Mouse (Mus musculus) erythroblast, embryonic 14.5 days (primary cell): ENCODE data around the gene Fam90a1a. TPM values are rescaled to one million over a fixed set of nuclear protein-coding genes. Genes with fewer than 3 reads are reported as not detected.

Experiments
- H3K27me3 ChIP-seq: 2 replicates; pipeline ENCODE4 v1.6.1; 2012; ENCODE audit warnings: inconsistent platforms; ENCODE audit not compliant: control insufficient read depth
- H3K36me3 ChIP-seq: 2 replicates; pipeline ENCODE4 v1.6.1; 2012; ENCODE audit warnings: mild to moderate bottlenecking, inconsistent platforms; ENCODE audit not compliant: control insufficient read depth
- H3K4me1 ChIP-seq: 2 replicates; pipeline ENCODE4 v1.6.1; 2012; ENCODE audit warnings: inconsistent platforms; ENCODE audit not compliant: control insufficient read depth
- H3K4me3 ChIP-seq: replicated peaks from 2 replicates; pipeline ENCODE3; 2012; ENCODE audit warnings: moderate library complexity, mild to moderate bottlenecking, inconsistent platforms
- H3K9me3 ChIP-seq: 2 replicates; pipeline ENCODE4 v1.6.1; 2012; ENCODE audit warnings: low read length, inconsistent platforms, mixed read lengths; ENCODE audit not compliant: control insufficient read depth
- GATA1 ChIP-seq: IDR thresholded peaks from 2 replicates; pipeline ENCODE4 v1.6.1; 2012; ENCODE audit warnings: low read length, inconsistent platforms, mixed read lengths
- TAL1 ChIP-seq: IDR thresholded peaks from 3 replicates; pipeline ENCODE4 v1.6.1; 2012; ENCODE audit warnings: low read length, inconsistent platforms, mixed read lengths
- polyA plus RNA-seq: library from polyadenylated mRNA; stranded (reverse); fragments of >175 nt; gene quantifications from 2 replicates; pipeline ENCODE4 v1.2.3, GENCODE M21; 2012

Fam90a1a gene
- polyA plus RNA-seq, 1 experiment: not detected

DNA sequence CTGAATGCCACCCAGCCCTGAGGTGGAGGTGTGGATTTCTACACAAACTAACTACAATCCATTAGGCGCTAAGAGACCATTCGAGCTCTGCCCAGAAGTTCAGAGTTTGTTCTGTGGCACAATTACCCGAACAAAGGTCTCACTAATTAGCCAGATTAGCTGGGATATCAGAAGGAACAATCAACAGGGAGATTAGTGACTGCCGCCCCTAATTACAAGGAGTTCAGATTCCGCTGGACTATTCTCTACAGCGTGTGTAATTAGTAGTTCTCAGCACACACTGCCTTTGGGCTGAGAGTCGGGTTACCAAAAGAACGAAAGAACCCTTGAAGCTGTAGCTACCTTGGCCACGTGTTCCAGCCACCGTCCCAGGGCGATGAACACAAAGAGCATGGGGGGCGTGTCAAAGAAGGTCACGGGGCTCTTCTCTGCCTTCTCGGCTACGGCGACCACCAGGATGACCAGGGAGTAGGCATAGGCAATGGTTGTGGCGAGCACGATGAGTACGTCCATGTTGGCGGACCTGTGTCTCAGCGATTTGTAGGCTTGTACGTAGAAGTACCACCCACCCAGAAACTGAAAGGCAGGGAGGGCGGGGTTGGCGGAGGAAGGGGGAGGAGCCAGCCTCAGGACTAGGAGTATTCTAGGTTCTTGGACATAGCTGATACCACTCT lies 54.7 kb downstream of the Fam90a1a start:
- Histone ChIP-seq H3K27me3 (no peaks in the 10 kb centered on the region), H3K4me3 (no peak overlapping the region), H3K4me1 (no peaks in the 10 kb centered on the region), H3K36me3 (peaks cover 97% of the 10 kb centered on the region), H3K9me3 (no peaks in the 10 kb centered on the region)
- TF ChIP-seq GATA1 (no peak), TAL1 (no peak)

Other genes starting within 250 kb of the Fam90a1a start
- not detected in 2 replicates for gene Defa24, start 224.2 kb upstream of the Fam90a1a start, polyA plus RNA-seq
- gene Defb50, start 135.2 kb upstream of the Fam90a1a start, polyA plus RNA-seq: not detected in 2 replicates
- gene Defb2, start 118.8 kb upstream of the Fam90a1a start, polyA plus RNA-seq: not detected in 2 replicates
- not detected in 2 replicates for gene Defb10, start 99.8 kb upstream of the Fam90a1a start, polyA plus RNA-seq
- not detected in 2 replicates for gene Defb9, start 73.3 kb upstream of the Fam90a1a start, polyA plus RNA-seq
- gene Defb11, start 52.3 kb upstream of the Fam90a1a start, polyA plus RNA-seq: not detected in 2 replicates
- not detected in 2 replicates for gene Defb15, start 26.0 kb upstream of the Fam90a1a start, polyA plus RNA-seq
- gene Defb35, start 20.4 kb upstream of the Fam90a1a start, polyA plus RNA-seq: not detected in 2 replicates
- not detected in 2 replicates for gene Defb13, start 12.0 kb upstream of the Fam90a1a start, polyA plus RNA-seq
- gene Ccdc70, start 11.1 kb downstream of the Fam90a1a start, polyA plus RNA-seq: not detected in 2 replicates
- gene Atp7b, start 101.6 kb downstream of the Fam90a1a start, polyA plus RNA-seq: 0.38 and 0.42 TPM in 2 replicates
- 0.01 TPM in 2 replicates for gene Alg11, start 102.0 kb downstream of the Fam90a1a start, polyA plus RNA-seq
- not detected in 2 replicates for gene Nek5, start 166.3 kb downstream of the Fam90a1a start, polyA plus RNA-seq
- gene Nek3, start 207.7 kb downstream of the Fam90a1a start, polyA plus RNA-seq: 0.05 and 0.11 TPM in 2 replicates
- gene Ckap2, start 227.1 kb downstream of the Fam90a1a start, polyA plus RNA-seq: 1.2 and 1.4 TPM in 2 replicates
- gene Vps36, start 234.1 kb downstream of the Fam90a1a start, polyA plus RNA-seq: 0.13 and 0.15 TPM in 2 replicates